ENCODE assay signal across 24 mouse cellular contexts in the genomic region with DNA sequence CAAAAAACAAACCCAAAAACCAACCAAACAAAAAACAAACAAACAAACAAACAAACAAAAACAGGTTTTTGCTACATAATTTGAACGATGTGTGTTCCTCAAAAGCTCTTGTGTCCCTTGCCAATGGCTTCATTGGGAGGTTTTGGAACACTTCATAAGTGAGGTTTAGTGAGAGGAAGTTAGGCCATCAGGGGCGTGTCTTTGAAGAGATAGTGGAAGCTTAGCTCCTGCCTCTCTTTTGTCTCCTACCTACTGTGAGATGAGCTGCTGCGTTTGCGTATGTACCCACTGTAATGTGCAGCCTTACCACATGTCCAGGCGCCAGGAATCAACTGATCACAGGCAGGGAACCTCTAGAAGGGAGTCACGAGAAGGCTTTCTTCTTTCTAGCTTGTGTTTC.
"Had no signal": no experiment of that assay in that cellular context is flagged by ENCODE, and none has a peak within 500 bp of the region (broad histone marks: within the 10 kb centered on the region; RNA-seq: fewer than 3 reads in every experiment).

No protein-coding gene starts in this region.

- H3K4me2 ChIP-seq: limb, embryonic 13.5 days; liver, embryonic 12.5 days; liver, embryonic 15.5 days; lung, embryonic 15.5 days; midbrain, embryonic 11.5 days; neural tube, embryonic 12.5 days; neural tube, embryonic 15.5 days; stomach, embryonic 15.5 days had no signal

- H3K9ac ChIP-seq: limb, embryonic 13.5 days; liver, embryonic 12.5 days; liver, embryonic 15.5 days; lung, embryonic 15.5 days; neural tube, embryonic 12.5 days; neural tube, embryonic 15.5 days; stomach, embryonic 15.5 days had no signal

- ATAC-seq: intestine, postnatal 0 days; liver, embryonic 12.5 days had no signal

- H3K27me3 ChIP-seq: limb, embryonic 13.5 days; liver, embryonic 12.5 days; liver, embryonic 15.5 days; lung, embryonic 15.5 days; neural tube, embryonic 12.5 days; neural tube, embryonic 15.5 days; stomach, embryonic 15.5 days had no signal

- H3K27ac ChIP-seq: kidney, postnatal 0 days; layer of hippocampus, adult 2 months; limb, embryonic 10.5 days; limb, embryonic 13.5 days; liver, embryonic 12.5 days; liver, embryonic 15.5 days; lung, embryonic 15.5 days; macrophage; neural tube, embryonic 12.5 days; neural tube, embryonic 15.5 days; stomach, embryonic 15.5 days had no signal

- H3K36me3 ChIP-seq: limb, embryonic 10.5 days; limb, embryonic 13.5 days; liver, embryonic 12.5 days; liver, embryonic 15.5 days; lung, embryonic 15.5 days; neural tube, embryonic 12.5 days; neural tube, embryonic 15.5 days; stomach, embryonic 15.5 days had no signal

- H3K4me3 ChIP-seq: layer of hippocampus, adult 2 months; limb, embryonic 10.5 days; limb, embryonic 13.5 days; liver, embryonic 12.5 days; liver, embryonic 15.5 days; lung, embryonic 15.5 days; neural tube, embryonic 12.5 days; neural tube, embryonic 15.5 days; stomach, embryonic 15.5 days had no signal

- H3K4me1 ChIP-seq: limb, embryonic 10.5 days; limb, embryonic 13.5 days; liver, embryonic 12.5 days; lung, embryonic 15.5 days; neural tube, embryonic 12.5 days; neural tube, embryonic 15.5 days; stomach, embryonic 15.5 days had no signal

- DNase-seq: kidney, adult 2 months; kidney, postnatal 25 days; layer of hippocampus, adult 9-11 months; liver; lung, adult 18-20 months; lung, postnatal 10 days; midbrain, embryonic 14.5 days; right cerebral cortex, adult 18-20 months; right cerebral cortex, postnatal 14 days; right cerebral cortex, postnatal 4 days; thymus, postnatal 25 days had no signal

- H3K9me3 ChIP-seq: limb, embryonic 10.5 days; limb, embryonic 13.5 days; liver, embryonic 12.5 days; liver, embryonic 15.5 days; lung, embryonic 15.5 days; neural tube, embryonic 12.5 days; neural tube, embryonic 15.5 days; stomach, embryonic 15.5 days had no signal
